Mouse (Mus musculus) erythroblast, embryonic 14.5 days (primary cell): ENCODE data around the gene Magi1.

Source experiments
- GATA1 ChIP-seq: IDR thresholded peaks from 2 replicates; pipeline ENCODE4 v1.6.1; 2012; ENCODE audit warnings: low read length, inconsistent platforms, mixed read lengths
- TAL1 ChIP-seq: IDR thresholded peaks from 3 replicates; pipeline ENCODE4 v1.6.1; 2012; ENCODE audit warnings: low read length, inconsistent platforms, mixed read lengths

GRCm38 (mm10) chr6:94221750-94222149, 62.0 kb downstream of the Magi1 start:
- TF ChIP-seq GATA1 (no peak), TAL1 (no peak)
